Mouse (Mus musculus) left cerebral cortex, adult 11 months (tissue): ENCODE results near the gene Odf3l1.

ENCODE experiments used
- DNase-seq: peaks from one replicate; pipeline ENCODE4 v3.0.0; 2022; ENCODE audit warnings: low spot score

Odf3l1 gene

DNA sequence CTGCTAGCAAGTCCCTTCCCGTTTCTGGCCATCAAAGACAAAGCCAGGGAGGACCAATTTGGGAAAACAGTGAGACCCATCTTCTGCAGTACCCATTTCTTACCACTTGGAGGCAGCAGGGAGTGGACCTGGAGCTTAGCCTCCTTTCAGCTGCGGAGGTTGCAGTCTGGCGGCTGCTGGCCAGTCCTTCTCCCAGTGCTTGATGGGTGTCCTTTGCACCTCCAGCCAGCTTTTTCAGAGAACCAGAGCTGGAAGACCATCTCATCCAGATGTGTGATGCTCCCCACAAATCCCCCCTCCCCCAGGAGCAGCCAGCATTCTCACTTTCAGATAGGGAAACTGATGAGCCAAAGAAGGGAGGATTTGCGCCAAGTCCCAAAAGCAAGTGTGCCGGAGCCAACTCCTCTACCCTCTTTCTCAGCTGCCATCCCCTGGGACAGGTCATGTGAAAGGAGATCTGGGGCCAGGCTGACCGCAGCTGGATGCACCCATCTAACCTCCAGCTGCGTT, 20.7 kb downstream of the Odf3l1 start:
- peak; percentile 53 for DNase-seq

DNA sequence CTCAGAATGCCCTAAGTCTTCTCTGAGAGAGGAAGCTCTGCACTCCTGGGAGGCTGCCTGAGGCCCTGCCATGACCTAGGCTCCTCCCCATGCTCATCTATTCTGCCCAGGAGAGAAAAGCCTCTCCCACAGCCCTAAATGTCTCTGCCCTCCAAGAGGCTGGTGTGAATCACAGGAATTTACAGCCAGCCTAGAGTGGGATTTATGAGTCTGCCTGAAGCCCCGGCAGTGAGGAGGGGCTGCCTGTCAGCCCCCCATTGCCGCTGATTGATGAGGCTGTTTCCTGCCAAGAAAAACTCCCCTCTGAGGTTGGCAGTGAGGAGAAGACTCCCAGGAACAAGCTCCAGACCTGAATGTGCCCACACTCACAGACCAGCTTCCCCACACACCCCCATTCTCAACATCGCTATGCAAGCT, 22.2 kb downstream of the Odf3l1 start:
- DNase-seq: no peak

DNA sequence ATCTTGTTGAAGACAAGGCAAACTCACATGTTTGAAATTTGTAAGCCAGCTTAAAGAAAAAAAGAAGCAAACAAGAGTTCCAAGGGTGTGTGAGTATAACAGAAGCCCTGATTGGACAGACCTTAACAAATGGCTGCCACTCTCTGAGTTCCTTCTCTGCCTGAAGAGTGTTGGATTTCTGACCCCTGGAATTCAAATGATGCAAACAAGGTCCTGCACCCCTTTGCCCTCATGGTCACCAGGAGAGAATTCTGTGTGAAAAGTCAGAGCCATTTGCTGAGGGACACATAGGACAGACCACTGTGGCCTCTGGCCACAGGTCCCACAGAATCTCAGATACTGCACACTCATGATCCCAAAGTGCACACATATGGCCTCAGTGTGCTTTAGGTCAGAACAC, 22.6 kb downstream of the Odf3l1 start:
- no peak for DNase-seq

DNA sequence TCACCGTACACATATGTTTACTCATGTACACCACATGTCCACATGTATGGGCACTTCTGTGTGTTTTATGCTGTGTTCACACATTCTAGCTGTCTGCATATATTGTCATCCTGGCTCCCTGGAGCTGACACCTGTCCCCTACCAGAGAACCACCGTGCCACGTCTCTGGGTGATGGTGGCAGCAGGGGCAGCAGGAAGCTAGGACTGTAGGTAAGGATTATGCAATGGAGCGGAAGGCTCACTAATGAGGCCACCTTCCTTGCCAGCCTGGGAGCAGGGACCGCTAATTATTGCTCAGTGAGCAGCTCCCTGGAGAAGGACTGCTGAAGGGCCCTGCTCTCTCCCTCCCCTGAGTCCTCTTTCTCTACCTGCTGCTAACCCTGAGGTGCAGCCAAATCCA, 23.8 kb downstream of the Odf3l1 start:
- no peak for DNase-seq

DNA sequence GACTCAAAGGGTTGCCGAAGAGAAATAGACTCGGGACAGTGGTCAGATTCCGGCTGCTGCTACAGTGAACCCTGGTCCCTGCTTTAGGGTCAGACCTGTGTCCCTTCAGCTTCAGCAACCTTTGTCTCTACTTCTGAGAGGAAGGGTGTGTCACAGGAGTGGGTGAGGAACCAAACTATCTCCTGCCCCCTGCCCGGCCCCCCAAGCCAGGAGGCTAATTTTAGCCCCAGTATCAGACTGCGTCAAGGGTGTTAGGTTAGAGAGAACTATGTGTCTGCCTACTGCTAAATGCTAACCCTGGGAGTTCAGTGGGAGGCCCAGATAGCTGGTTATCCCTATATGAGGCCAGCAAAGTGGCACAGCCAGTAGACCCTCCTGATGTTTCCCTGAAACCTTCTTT, 29.3 kb downstream of the Odf3l1 start:
- no peak for DNase-seq

DNA sequence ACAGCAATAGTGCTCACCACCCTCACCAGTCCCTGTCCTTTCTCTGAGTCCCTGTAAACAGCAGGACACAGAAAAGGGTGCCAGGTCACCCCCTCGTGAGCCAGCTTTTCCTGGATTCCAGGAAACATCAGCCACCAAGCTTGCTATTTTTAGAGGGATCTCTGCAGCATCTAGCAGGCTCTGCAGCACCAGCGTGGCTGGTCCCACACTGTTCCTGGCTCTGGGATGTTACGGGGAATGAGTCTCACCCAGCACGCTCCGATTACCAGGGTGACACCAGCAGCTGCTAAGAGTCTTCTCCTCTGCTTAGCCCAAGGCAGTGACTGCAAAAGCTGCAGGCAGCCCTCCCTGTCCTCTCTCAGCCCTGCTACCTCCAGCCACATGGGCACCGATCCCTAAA, 31.6 kb downstream of the Odf3l1 start:
- peak; percentile 44 for DNase-seq

DNA sequence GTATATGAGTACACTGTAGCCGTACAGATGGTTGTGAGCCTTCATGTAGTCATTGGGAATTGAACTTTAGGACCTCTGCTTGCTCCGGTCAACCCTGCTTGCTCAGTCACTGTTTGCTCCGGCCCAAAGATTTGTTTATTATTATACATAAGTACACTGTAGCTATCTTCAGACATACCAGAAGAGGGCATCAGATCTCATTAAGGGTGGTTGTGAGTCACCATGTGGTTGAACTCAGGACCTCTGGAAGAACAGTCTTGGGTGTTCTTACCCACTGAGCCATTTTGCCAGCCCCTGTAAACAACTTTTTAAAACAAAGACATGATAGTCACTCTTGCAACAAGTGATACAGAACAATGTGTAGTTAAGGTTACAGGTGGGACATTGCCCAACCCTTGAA, 32.6 kb downstream of the Odf3l1 start:
- DNase-seq: no peak

DNA sequence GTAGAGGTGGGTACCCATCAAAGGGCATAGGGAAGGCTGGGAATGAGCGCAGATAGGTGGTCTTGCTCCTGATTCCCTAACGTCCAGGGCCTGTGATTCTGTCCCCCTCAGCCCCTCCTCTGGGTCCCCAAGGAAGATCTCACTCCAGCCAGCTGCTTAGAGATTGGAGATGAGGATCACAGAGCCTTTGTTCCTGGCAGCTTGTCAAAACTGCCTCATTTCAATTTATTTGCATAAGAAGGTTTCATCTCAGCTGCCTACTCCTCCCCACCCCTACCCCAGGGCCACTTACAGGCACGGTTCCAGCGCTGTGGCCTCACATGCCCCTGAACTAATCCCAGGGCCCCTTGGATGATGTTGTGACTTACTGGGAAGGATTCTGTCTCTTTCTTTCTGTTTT, 34.3 kb downstream of the Odf3l1 start:
- DNase-seq: no peak

DNA sequence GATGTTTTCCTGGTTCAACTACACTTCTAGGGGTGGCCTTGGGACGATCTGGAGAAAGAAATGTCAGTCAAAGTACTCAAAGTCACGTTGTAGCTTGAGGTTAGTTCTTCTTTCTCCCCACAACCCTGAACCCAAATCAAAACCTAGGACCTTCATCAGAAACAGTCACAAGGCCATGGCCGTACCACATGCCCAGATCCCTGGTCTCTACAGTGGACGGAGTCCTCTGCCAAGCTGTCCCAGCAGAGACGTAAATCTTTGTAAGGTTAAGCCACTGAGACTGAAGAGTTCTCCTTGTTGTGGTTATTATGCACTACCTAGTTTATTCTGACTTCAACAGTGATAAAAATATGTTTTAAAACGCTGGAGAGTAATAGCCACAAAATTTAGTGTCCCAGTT, 35.6 kb downstream of the Odf3l1 start:
- no peak for DNase-seq

DNA sequence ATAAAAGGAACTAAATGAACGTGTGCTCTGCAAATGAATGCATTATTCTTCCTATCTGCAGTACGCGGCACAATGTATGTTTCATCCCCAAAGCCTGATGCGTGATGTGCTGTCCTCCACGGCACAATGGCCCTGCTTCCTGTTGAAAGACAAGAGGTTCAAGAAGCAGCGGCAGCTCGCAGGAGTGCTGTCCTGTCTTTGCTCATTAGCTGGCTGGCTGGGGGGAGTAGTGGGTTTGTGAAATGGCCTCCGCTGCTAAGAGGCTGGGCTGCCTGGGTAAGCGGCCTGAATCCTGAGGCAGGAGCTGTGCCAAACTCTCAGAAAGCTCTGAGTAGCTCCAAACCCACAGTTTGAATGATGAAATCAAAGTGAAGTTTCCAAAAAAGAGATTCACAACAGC, 36.3 kb downstream of the Odf3l1 start:
- no peak for DNase-seq

DNA sequence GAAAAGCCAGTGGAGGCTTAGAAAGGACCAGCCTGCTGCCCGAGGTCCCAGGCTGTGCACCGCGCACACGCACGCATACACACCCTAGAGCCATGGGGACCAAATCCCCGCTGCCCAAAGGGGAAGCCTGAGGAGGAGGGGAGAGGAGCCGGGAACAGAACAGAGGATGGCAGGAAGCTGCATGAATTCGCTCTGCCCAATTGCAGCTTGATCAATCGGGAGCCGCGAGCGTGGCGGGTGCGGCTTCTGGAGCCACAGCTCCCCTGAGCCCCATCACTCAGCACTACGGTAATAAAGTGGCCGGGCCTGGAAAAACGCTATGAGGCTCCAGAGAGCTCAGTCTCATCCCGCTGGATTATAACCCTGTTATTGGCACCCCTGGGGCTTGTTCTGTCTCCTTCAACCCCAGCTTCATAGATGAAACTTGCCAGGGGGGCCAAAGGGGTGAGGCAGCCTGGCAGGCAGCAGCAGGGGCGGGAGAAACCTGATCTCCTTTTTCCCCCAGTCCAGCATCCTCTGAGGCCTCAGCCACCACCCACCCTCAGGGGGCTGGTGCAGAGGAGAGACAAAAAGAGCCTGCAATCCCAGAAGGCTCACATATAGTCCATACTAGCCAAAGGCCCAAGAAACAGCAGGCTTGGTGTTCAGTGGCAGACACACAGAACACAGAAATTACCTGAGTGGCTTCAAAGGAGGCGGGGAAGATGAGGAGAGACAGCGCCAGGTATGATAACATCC, 38.8 kb downstream of the Odf3l1 start:
- DNase-seq: no peak

DNA sequence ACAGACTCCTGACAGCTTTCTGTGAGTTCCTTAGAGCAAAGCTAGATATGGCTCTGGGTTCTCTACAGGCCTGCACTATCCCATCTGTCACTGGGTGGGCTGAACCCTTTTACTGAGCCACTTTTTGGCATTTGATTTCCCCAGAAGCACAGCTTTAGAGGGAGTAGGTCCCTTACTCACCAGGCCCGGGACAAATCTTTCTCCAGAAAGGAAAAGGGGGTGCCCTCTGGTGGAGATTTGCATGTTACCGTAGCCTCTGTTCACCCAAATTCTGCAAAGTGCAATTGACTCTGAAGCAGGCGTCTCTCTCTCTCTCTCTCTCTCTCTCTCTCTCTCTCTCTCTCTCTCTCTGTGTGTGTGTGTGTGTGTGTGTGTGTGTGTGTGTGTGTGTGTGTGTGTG, 39.6 kb downstream of the Odf3l1 start:
- DNase-seq: no peak

DNA sequence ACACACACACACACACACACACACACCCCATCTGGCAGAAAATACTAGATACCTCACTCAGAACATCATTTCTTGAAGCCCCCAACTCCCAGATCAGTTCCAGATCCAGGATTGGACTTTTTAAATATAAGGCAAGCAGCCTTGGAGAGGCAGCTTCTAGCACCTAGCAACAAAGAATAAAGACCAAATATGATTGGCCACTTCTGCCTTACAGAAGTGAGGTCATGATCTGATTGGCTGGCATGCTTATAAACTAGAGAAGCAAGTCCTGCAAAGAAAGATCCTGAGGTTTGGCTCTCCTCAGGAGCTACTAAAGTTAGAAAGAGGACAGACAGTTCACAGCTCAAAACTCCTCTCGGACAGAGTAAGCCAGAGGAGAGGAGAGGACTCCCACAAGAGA, 53.6 kb downstream of the Odf3l1 start:
- DNase-seq: no peak

DNA sequence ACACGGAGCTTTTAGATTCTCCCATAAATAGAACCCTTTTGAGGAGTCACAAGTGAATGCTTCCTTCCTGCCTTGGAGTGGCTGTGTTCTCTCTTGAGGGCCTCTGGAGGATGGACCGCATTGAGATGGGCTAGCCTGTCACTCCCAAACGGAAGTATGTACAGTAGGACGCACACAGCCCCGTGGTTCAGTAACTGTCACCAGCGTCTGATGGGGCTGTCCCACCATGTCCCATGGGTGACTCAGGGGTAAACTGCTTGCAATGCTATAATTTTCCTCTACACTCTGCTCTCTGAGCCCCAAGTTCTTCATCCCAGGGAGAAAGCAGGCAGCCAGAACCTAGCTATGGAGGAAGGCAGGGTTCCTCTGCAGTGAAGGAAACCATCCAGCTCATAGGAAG, 56.5 kb downstream of the Odf3l1 start:
- DNase-seq: no peak

DNA sequence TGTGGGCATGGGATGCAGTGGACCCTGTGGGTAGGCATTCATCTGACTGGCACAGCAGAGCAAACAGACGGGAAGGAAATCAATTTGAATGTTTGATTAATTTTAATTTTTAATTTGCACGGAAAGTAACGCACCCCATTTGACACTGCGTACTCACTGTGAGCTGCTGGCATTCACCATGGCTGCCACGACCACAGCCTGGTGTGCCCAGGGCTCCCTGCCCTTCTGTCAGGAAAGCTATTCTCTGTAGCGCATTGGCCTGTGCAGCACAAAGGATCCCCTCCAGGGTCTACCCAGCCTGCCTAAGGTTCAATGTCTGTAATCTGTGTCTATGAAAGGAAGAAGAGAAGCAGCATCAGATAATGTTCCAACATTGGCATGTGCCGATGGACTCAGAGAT, 61.3 kb downstream of the Odf3l1 start:
- DNase-seq: no peak
